Mouse (Mus musculus) limb, embryonic 11.5 days (tissue): ENCODE data around the gene Eps8l1. TPM values are rescaled to one million over a fixed set of nuclear protein-coding genes. Genes with fewer than 3 reads are reported as not detected.
A peak's percentile ranks its signal among the peaks of the same experiment; 100 is the strongest.
"Not testable (repeated sequence)": the region's sequence is repeated elsewhere in the genome, so short reads cannot be mapped to it uniquely, and the experiment has no call there.

Experiments
- ATAC-seq: fragments of 200-750 bp; cut with Nextera tagmentation; 2 replicates; pipeline ENCODE4 v1.8.0; 2017; ENCODE audit warnings: low read depth; ENCODE audit not compliant: insufficient number of reproducible peaks, low FRiP score, low TSS enrichment
- DNase-seq: peaks from one replicate; pipeline ENCODE4 v3.0.0-alpha.2; 2015; ENCODE audit warnings: low spot score
- H3K27ac ChIP-seq: fragments of 300-500 bp; sonication (generic); replicated peaks from 2 replicates; pipeline ENCODE4 v1.5.1; 2014; ENCODE audit warnings: low read depth, mild to moderate bottlenecking, low read length
- H3K27me3 ChIP-seq: fragments of 300-500 bp; sonication (generic); 2 replicates; pipeline ENCODE4 v1.6.1; 2014; ENCODE audit warnings: mild to moderate bottlenecking, low read length, mixed read lengths; ENCODE audit not compliant: control insufficient read depth, insufficient read depth
- H3K36me3 ChIP-seq: fragments of 300-500 bp; sonication (generic); 2 replicates; pipeline ENCODE4 v1.6.1; 2014; ENCODE audit warnings: mild to moderate bottlenecking, low read length, moderate library complexity, mixed read lengths; ENCODE audit not compliant: control insufficient read depth, insufficient read depth
- H3K4me1 ChIP-seq: fragments of 300-500 bp; sonication (generic); 2 replicates; pipeline ENCODE4 v1.6.1; 2014; ENCODE audit warnings: low read length, mixed read lengths; ENCODE audit not compliant: control insufficient read depth, insufficient read depth
- H3K4me2 ChIP-seq: fragments of 300-500 bp; sonication (generic); 2 replicates; pipeline ENCODE4 v1.6.1; 2014; ENCODE audit warnings: low read depth, mild to moderate bottlenecking, moderate library complexity; ENCODE audit not compliant: severe bottlenecking
- H3K4me3 ChIP-seq: fragments of 300-500 bp; sonication (generic); 2 replicates; pipeline ENCODE4 v1.5.1; 2014; ENCODE audit warnings: low read depth, low read length
- H3K9ac ChIP-seq: fragments of 300-500 bp; sonication (generic); 2 replicates; pipeline ENCODE4 v1.6.1; 2014; ENCODE audit warnings: mild to moderate bottlenecking, low read length
- H3K9me3 ChIP-seq: fragments of 300-500 bp; sonication (generic); 2 replicates; pipeline ENCODE4 v1.6.1; 2016; ENCODE audit warnings: low read length; ENCODE audit not compliant: control insufficient read depth
- WGBS: fragments of 180-500 bp; shearing (Covaris S2); extraction: QIAGEN DNeasy Blood & Tissue Kit; methylation state at CpG from one replicate; pipeline ENCODE4 v1.1.7; 2014; 5-methylcytosine and 5-hydroxymethylcytosine counted together
- polyA plus RNA-seq: library from polyadenylated mRNA; unstranded; fragments of >200 nt; fragmentation: Nextera tagmentation; extraction: Ambion mirVana; gene quantifications from 2 replicates; pipeline ENCODE4 v1.2.1, GENCODE M21; 2014

Eps8l1 gene
- polyA plus RNA-seq = 3.4 and 6.7 TPM in 2 replicates

- 0 out of 2 replicates have a peak, but pooled peaks have one; percentile 54 for ATAC-seq
Measured at GRCm38 (mm10) chr7:4460576-4461434, at the start of gene Eps8l1. Gene Eps8l1 (plus strand): TSS chr7:4460674.

GRCm38 (mm10) chr7:4412406-4412805 lies 48.1 kb upstream of the Eps8l1 start:
- H3K4me3 ChIP-seq, H3K9ac ChIP-seq, H3K9me3 ChIP-seq, H3K4me2 ChIP-seq, DNase-seq, H3K36me3 ChIP-seq, ATAC-seq, H3K27ac ChIP-seq, H3K4me1 ChIP-seq, H3K27me3 ChIP-seq: not testable (repeated sequence)
- 99% methylated on average over 15 of the region's 15 CpGs for WGBS

More at GRCm38 (mm10) chr7:4460576-4461434, at the start of gene Eps8l1:
- Histone ChIP-seq H3K27ac (no peak within 1 kb of the TSS), H3K9ac (peak within 1 kb of the TSS; percentile 22), H3K9me3 (no peaks in the 10 kb centered on the region), H3K36me3 (no peaks in the 10 kb centered on the region), H3K4me1 (no peaks in the 10 kb centered on the region), H3K27me3 (no peaks in the 10 kb centered on the region), H3K4me3 (peak within 1 kb of the TSS; percentile 20), H3K4me2 (peak within 1 kb of the TSS; percentile 27)
- 68% methylated on average over 13 of the region's 16 CpGs for WGBS
- DNase-seq = no peak

- WGBS = 82% methylated on average over 6 of the region's 6 CpGs
- no peaks in the 10 kb centered on the region for H3K36me3 ChIP-seq
- DNase-seq = peak; percentile 16
- no peaks in the 10 kb centered on the region; the same call in 1 of the 2 replicates for H3K9me3 ChIP-seq
- no peak overlapping the region for H3K4me3 ChIP-seq
- H3K4me2 ChIP-seq = no peak overlapping the region
- H3K4me1 ChIP-seq = no peaks in the 10 kb centered on the region
- no peaks in the 10 kb centered on the region for H3K27me3 ChIP-seq
- H3K9ac ChIP-seq = no peak overlapping the region
- no peak overlapping the region for H3K27ac ChIP-seq
- no peak for ATAC-seq
Measured at GRCm38 (mm10) chr7:4419681-4420080, 40.8 kb upstream of the Eps8l1 start.

- Histone ChIP-seq H3K4me2 (no peak overlapping the region), H3K27ac (no peak overlapping the region), H3K4me3 (no peak overlapping the region), H3K27me3 (no peaks in the 10 kb centered on the region), H3K4me1 (no peaks in the 10 kb centered on the region), H3K36me3 (no peaks in the 10 kb centered on the region), H3K9ac (no peak overlapping the region), H3K9me3 (no peaks in the 10 kb centered on the region; the same call in 1 of the 2 replicates)
- peak; percentile 13 for DNase-seq
- no peak for ATAC-seq
- 64% methylated on average over 4 of the region's 4 CpGs for WGBS
Measured at GRCm38 (mm10) chr7:4420230-4420629, 40.2 kb upstream of the Eps8l1 start.

GRCm38 (mm10) chr7:4427161-4427912 lies 33.1 kb upstream of the Eps8l1 start:
- Histone ChIP-seq H3K4me2 (no peak overlapping the region), H3K4me1 (no peaks in the 10 kb centered on the region), H3K4me3 (no peak overlapping the region), H3K9me3 (no peaks in the 10 kb centered on the region; the same call in 1 of the 2 replicates), H3K36me3 (peaks cover 3% of the 10 kb centered on the region; the same call in 1 of the 2 replicates), H3K9ac (no peak overlapping the region), H3K27ac (no peak overlapping the region), H3K27me3 (no peaks in the 10 kb centered on the region)
- 79% methylated on average over 7 of the region's 7 CpGs for WGBS
- DNase-seq (peak; percentile 91), ATAC-seq (peak; percentile 87)

- DNase-seq (no peak), ATAC-seq (no peak)
- no peak overlapping the region for H3K9ac ChIP-seq
- no peak overlapping the region for H3K4me2 ChIP-seq
- no peak overlapping the region for H3K4me3 ChIP-seq
- WGBS = 94% methylated on average over 9 of the region's 9 CpGs
- H3K36me3 ChIP-seq = peaks cover 10% of the 10 kb centered on the region
- H3K9me3 ChIP-seq = no peaks in the 10 kb centered on the region
- no peaks in the 10 kb centered on the region for H3K4me1 ChIP-seq
- H3K27me3 ChIP-seq = no peaks in the 10 kb centered on the region
- no peak overlapping the region for H3K27ac ChIP-seq
Measured at GRCm38 (mm10) chr7:4430246-4430844, 30.1 kb upstream of the Eps8l1 start.

GRCm38 (mm10) chr7:4431548-4431947 lies 28.9 kb upstream of the Eps8l1 start:
- H3K36me3 ChIP-seq = peaks cover 11% of the 10 kb centered on the region
- no peaks in the 10 kb centered on the region for H3K4me1 ChIP-seq
- H3K4me3 ChIP-seq = no peak overlapping the region
- peak; percentile 88 for DNase-seq
- 79% methylated on average over 6 of the region's 6 CpGs for WGBS
- H3K9ac ChIP-seq = no peak overlapping the region
- no peak overlapping the region for H3K4me2 ChIP-seq
- H3K9me3 ChIP-seq = no peaks in the 10 kb centered on the region
- ATAC-seq = no peak
- no peak overlapping the region for H3K27ac ChIP-seq
- H3K27me3 ChIP-seq = no peaks in the 10 kb centered on the region

- Histone ChIP-seq H3K4me2 (no peak overlapping the region), H3K27me3 (no peaks in the 10 kb centered on the region), H3K9ac (no peak overlapping the region), H3K36me3 (peaks cover 13% of the 10 kb centered on the region), H3K4me3 (no peak overlapping the region), H3K27ac (no peak overlapping the region), H3K4me1 (no peaks in the 10 kb centered on the region), H3K9me3 (no peaks in the 10 kb centered on the region)
- 85% methylated on average over 8 of the region's 8 CpGs for WGBS
- DNase-seq (no peak), ATAC-seq (no peak)
Measured at GRCm38 (mm10) chr7:4432026-4432425, 28.4 kb upstream of the Eps8l1 start.
